Comparison of ENCODE assay signal across 8 mouse cellular contexts in the genomic region with DNA sequence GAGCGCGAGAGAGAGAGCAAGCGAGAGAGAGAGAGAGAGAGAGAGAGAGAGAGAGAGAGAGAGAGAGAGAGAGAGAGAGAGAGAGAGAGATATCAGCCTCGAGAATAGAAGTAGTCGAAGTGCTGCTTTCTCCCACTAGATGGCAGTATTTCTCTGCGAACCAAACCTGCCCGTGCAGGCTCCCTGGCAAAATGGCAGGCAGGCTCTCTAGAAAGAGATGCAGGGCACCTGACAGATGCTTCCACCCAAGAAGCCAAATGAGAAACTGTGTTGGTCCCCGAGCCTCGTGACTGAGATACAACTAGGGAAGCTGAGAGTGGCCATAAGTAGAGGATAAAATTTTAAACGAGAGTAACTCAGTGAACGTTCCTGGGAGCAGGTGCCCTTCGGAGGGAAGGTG. TPM values are rescaled to one million over a fixed set of nuclear protein-coding genes. Genes with fewer than 3 reads are reported as not detected.
DNase-seq lines count a peak whose midpoint lies in the region; ATAC-seq and TF ChIP-seq lines count a peak whose summit lies in the region.
"Had no signal": no experiment of that assay in that cellular context is flagged by ENCODE, and none has a peak within 500 bp of the region (broad histone marks: within the 10 kb centered on the region; RNA-seq: fewer than 3 reads in every experiment).

No protein-coding gene starts in this region.

- H3K4me1 ChIP-seq in embryonic facial prominence, embryonic 11.5 days (ENCODE audit: control insufficient read depth, insufficient read depth, low read length), result no peaks in the 10 kb centered on the region; the same call in 1 of the 2 replicates
- no peaks in the 10 kb centered on the region for H3K4me1 ChIP-seq in heart, postnatal 0 days (ENCODE audit: control insufficient read depth, insufficient read depth)
- H3K4me1 ChIP-seq: limb, embryonic 13.5 days had no signal

- no peaks in the 10 kb centered on the region for H3K36me3 ChIP-seq in embryonic facial prominence, embryonic 11.5 days (replicated peaks; ENCODE audit: control insufficient read depth, insufficient read depth, low read depth, low read length)
- no peaks in the 10 kb centered on the region for H3K36me3 ChIP-seq in heart, postnatal 0 days (replicated peaks; ENCODE audit: control insufficient read depth, insufficient read depth, low read length)
- H3K36me3 ChIP-seq: limb, embryonic 13.5 days had no signal

- TF ChIP-seq EP300 in heart, postnatal 0 days (IDR thresholded peaks at IDR 0.05; ENCODE audit: low read depth), result no peak

- DNase-seq in ES-CJ7 (ENCODE audit: low read depth, low spot score), result peak; percentile 68
- peak; percentile 49 for DNase-seq in adrenal gland, postnatal 25 days
- peak; percentile 86 for DNase-seq in embryonic facial prominence, embryonic 11.5 days (ENCODE audit: low spot score)
- peak; percentile 65 for DNase-seq in heart, postnatal 0 days (ENCODE audit: low spot score)
- peak; percentile 72 to 86 for DNase-seq in layer of hippocampus, postnatal 14 days (ENCODE audit: low spot score in 2 of 2)
- peak; percentile 53 to 79 for DNase-seq in lung, postnatal 4 days
- DNase-seq in right cerebral cortex, adult 2 months (ENCODE audit: low spot score in 2 of 2), result peak; percentile 80 to 84

- no peak for ATAC-seq in embryonic facial prominence, embryonic 11.5 days (replicated peaks; ENCODE audit: insufficient number of reproducible peaks, low FRiP score, low TSS enrichment, low read depth)
- ATAC-seq in heart, postnatal 0 days (ENCODE audit: insufficient read depth, low read depth), result no peak

- TF ChIP-seq CTCF in heart, postnatal 0 days (IDR thresholded peaks at IDR 0.05; ENCODE audit: low read depth), result peak; percentile 82

- no peak overlapping the region for H3K27ac ChIP-seq in embryonic facial prominence, embryonic 11.5 days (replicated peaks; ENCODE audit: low read depth, low read length)
- no peak overlapping the region for H3K27ac ChIP-seq in heart, postnatal 0 days (ENCODE audit: low read depth)
- H3K27ac ChIP-seq: limb, embryonic 13.5 days had no signal

- no peak overlapping the region for H3K4me3 ChIP-seq in embryonic facial prominence, embryonic 11.5 days (ENCODE audit: low read depth, low read length)
- no peak overlapping the region for H3K4me3 ChIP-seq in heart, postnatal 0 days (ENCODE audit: low read depth, low read length)
- H3K4me3 ChIP-seq: limb, embryonic 13.5 days had no signal

- H3K4me2 ChIP-seq in embryonic facial prominence, embryonic 11.5 days (ENCODE audit: low read depth, low read length), result no peak overlapping the region
- no peak overlapping the region for H3K4me2 ChIP-seq in heart, postnatal 0 days (ENCODE audit: low read depth, low read length)
- H3K4me2 ChIP-seq: limb, embryonic 13.5 days had no signal

- no peaks in the 10 kb centered on the region for H3K9me3 ChIP-seq in embryonic facial prominence, embryonic 11.5 days (replicated peaks; ENCODE audit: control insufficient read depth, low read length)
- H3K9me3 ChIP-seq in heart, postnatal 0 days (replicated peaks; ENCODE audit: control insufficient read depth, low read length), result no peaks in the 10 kb centered on the region; the same call in 1 of the 2 replicates
- H3K9me3 ChIP-seq: limb, embryonic 13.5 days had no signal

- no peak overlapping the region for H3K9ac ChIP-seq in embryonic facial prominence, embryonic 11.5 days (replicated peaks; ENCODE audit: low read length)
- no peak overlapping the region for H3K9ac ChIP-seq in heart, postnatal 0 days (replicated peaks; ENCODE audit: low read depth, low read length)
- H3K9ac ChIP-seq: limb, embryonic 13.5 days had no signal

- H3K27me3 ChIP-seq in embryonic facial prominence, embryonic 11.5 days (ENCODE audit: control insufficient read depth, insufficient read depth, low read length), result no peaks in the 10 kb centered on the region
- H3K27me3 ChIP-seq in heart, postnatal 0 days (ENCODE audit: control insufficient read depth, insufficient read depth, low read length), result peaks cover 3% of the 10 kb centered on the region; the same call in 1 of the 2 replicates

- 22% methylated on average over 9 of the region's 12 CpGs for whole genome bisulfite sequencing in embryonic facial prominence, embryonic 11.5 days
- WGBS in heart, postnatal 0 days, result 22% methylated on average over 11 of the region's 12 CpGs

RNA-seq across cellular contexts. Expression of a gene that starts 13.4 kb away (rescaled TPM):
- not detected in 2 replicates for total RNA-seq in adrenal gland, postnatal 25 days (2021)
- polyA plus RNA-seq in embryonic facial prominence, embryonic 11.5 days (2014; fragmentation: Nextera tagmentation; extraction: Ambion mirVana), result not detected in 2 replicates
- 0.11 TPM in 1 of 2 replicates, not detected in the other for total RNA-seq in heart, postnatal 0 days (2014; rRNA removed; ENCODE audit: low replicate concordance)
- 0.05 and 0.14 TPM in 2 replicates for polyA plus RNA-seq in heart, postnatal 0 days (2015; fragmentation: Nextera tagmentation; extraction: Ambion mirVana)
- total RNA-seq in layer of hippocampus, postnatal 14 days (2021), result 1 to 10 TPM; 1.8 to 2.0 TPM

RNA-seq across cellular contexts. Expression of a gene that starts 37.2 kb away (rescaled TPM):
- total RNA-seq in adrenal gland, postnatal 25 days (2021), result 71.2 and 74.6 TPM in 2 replicates
- polyA plus RNA-seq in embryonic facial prominence, embryonic 11.5 days (2014; fragmentation: Nextera tagmentation; extraction: Ambion mirVana), result 79.8 and 84.3 TPM in 2 replicates
- total RNA-seq in heart, postnatal 0 days (2014; rRNA removed; ENCODE audit: low replicate concordance), result 30.6 and 33.8 TPM in 2 replicates
- 18.8 and 19.0 TPM in 2 replicates for polyA plus RNA-seq in heart, postnatal 0 days (2015; fragmentation: Nextera tagmentation; extraction: Ambion mirVana)
- total RNA-seq in layer of hippocampus, postnatal 14 days (2021), result 10 to 100 TPM; 64.1 to 70.3 TPM
